14 mouse cellular contexts compared by ENCODE assay signal in genomic region chr15:77949061-77949460, GRCm38 (mm10).
"Had no signal": no experiment of that assay in that cellular context is flagged by ENCODE, and none has a peak within 500 bp of the region (broad histone marks: within the 10 kb centered on the region; RNA-seq: fewer than 3 reads in every experiment).

No protein-coding gene starts in this region.

- H3K27me3 ChIP-seq: stomach, embryonic 15.5 days had no signal

- H3K9ac ChIP-seq: liver, embryonic 13.5 days; stomach, embryonic 15.5 days had no signal

- H3K4me2 ChIP-seq: liver, embryonic 13.5 days; midbrain, embryonic 11.5 days; stomach, embryonic 15.5 days had no signal

- ATAC-seq: intestine, postnatal 0 days had no signal

- H3K36me3 ChIP-seq: liver, embryonic 13.5 days; stomach, embryonic 15.5 days had no signal

- H3K4me3 ChIP-seq: left cerebral cortex, adult 2 months; liver, embryonic 13.5 days; stomach, embryonic 15.5 days had no signal

- H3K27ac ChIP-seq: left cerebral cortex, adult 2 months; liver, embryonic 13.5 days; stomach, embryonic 15.5 days had no signal

- DNase-seq: layer of hippocampus, postnatal 36 days; liver, embryonic 13.5 days; lung, adult 2 months; lung, postnatal 14 days; lung, postnatal 4 days; midbrain, embryonic 14.5 days; right cerebral cortex, adult 18-20 months; right cerebral cortex, postnatal 25 days; spleen, adult 18-20 months; thymus, postnatal 25 days had no signal

- H3K9me3 ChIP-seq: liver, embryonic 13.5 days; stomach, embryonic 15.5 days had no signal

- H3K4me1 ChIP-seq: liver, embryonic 13.5 days; stomach, embryonic 15.5 days had no signal
